Mouse (Mus musculus) thymus, postnatal 0 days (tissue): ENCODE results near the gene Alyref. TPM values are rescaled to one million over a fixed set of nuclear protein-coding genes. Genes with fewer than 3 reads are reported as not detected.
"Not testable (repeated sequence)": the region's sequence is repeated elsewhere in the genome, so short reads cannot be mapped to it uniquely, and the experiment has no call there.

Experiments
- DNase-seq: peaks from one replicate; pipeline ENCODE4 v3.0.0-alpha.2; 2015; ENCODE audit warnings: low spot score
- polyA plus RNA-seq: library from polyadenylated mRNA; unstranded; fragments of >200 nt; fragmentation: Nextera tagmentation; extraction: Ambion mirVana; gene quantifications from 2 replicates; pipeline ENCODE4 v1.2.1, GENCODE M21; 2015

The Alyref gene
- polyA plus RNA-seq, 1 experiment from 2014 or later: 587 TPM

- DNase-seq: no peak
Measured at GRCm38 (mm10) chr11:120575046-120575445, 23.1 kb downstream of the Alyref start.

GRCm38 (mm10) chr11:120574278-120574600 lies 23.9 kb downstream of the Alyref start:
- DNase-seq: no peak

- no peak for DNase-seq
Measured at GRCm38 (mm10) chr11:120573585-120574277, 24.4 kb downstream of the Alyref start.

- peak; percentile 99 for DNase-seq
Measured at GRCm38 (mm10) chr11:120572752-120573584, 25.2 kb downstream of the Alyref start, which contains the start of gene P4hb. Gene P4hb (minus strand): TSS chr11:120573253.

GRCm38 (mm10) chr11:120572417-120572751 lies 25.8 kb downstream of the Alyref start:
- no peak for DNase-seq

- no peak for DNase-seq
Measured at GRCm38 (mm10) chr11:120571754-120572416, 26.3 kb downstream of the Alyref start.

GRCm38 (mm10) chr11:120571122-120571521 lies 27.0 kb downstream of the Alyref start:
- DNase-seq: no peak

GRCm38 (mm10) chr11:120568324-120568723 lies 29.8 kb downstream of the Alyref start:
- DNase-seq: no peak

- no peak for DNase-seq
Measured at GRCm38 (mm10) chr11:120565114-120565513, 33.1 kb downstream of the Alyref start.

- no peak for DNase-seq
Measured at GRCm38 (mm10) chr11:120562949-120563348, 35.2 kb downstream of the Alyref start.

- no peak for DNase-seq
Measured at GRCm38 (mm10) chr11:120560952-120561728, 37.0 kb downstream of the Alyref start.

- not testable (repeated sequence) for DNase-seq
Measured at GRCm38 (mm10) chr11:120558843-120559242, 39.3 kb downstream of the Alyref start.

- DNase-seq: no peak
Measured at GRCm38 (mm10) chr11:120555260-120555659, 42.9 kb downstream of the Alyref start.

- no peak for DNase-seq
Measured at GRCm38 (mm10) chr11:120554834-120555233, 43.3 kb downstream of the Alyref start.

GRCm38 (mm10) chr11:120552736-120553135 lies 45.4 kb downstream of the Alyref start:
- no peak for DNase-seq

- no peak for DNase-seq
Measured at GRCm38 (mm10) chr11:120550810-120551440, 47.2 kb downstream of the Alyref start, which contains the start of gene Ppp1r27. Gene Ppp1r27 (minus strand): TSS chr11:120551132.

GRCm38 (mm10) chr11:120549986-120550809 lies 48.0 kb downstream of the Alyref start:
- DNase-seq: no peak

- peak; percentile 93 for DNase-seq
Measured at GRCm38 (mm10) chr11:120549168-120549945, 48.8 kb downstream of the Alyref start, which contains the start of gene Mcrip1. Gene Mcrip1 (minus strand): TSS chr11:120549727.

GRCm38 (mm10) chr11:120548786-120549167 lies 49.4 kb downstream of the Alyref start:
- DNase-seq: no peak
